Mouse (Mus musculus): ENCODE results near the gene Plekho2.

DNA sequence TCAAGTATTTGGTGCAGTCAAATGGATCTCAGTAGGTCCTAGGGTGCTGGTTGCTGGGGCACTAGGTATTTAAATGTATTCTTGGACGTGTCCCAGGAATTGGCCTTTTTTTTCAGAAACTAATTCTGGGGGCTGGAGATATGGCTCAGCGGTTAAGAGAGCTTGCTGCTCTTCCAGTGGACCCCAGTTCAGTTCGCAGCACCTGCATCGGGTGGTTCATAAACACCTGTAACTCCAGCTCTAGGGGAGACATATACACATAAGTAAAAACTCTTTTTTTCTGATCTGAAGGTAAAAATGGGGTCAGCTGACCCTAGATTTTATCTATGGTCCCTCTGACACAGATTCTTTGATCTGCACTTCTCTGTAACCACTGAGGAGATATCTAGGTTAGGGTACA lies 41.4 kb upstream of the Plekho2 start:
- TF ChIP-seq POLR2A (IDR thresholded peaks at IDR 0.05; ENCODE audit: insufficient read length, low read depth) (no peak), USF1 (IDR thresholded peaks at IDR 0.05; ENCODE audit: low read depth) (no peak), REST (IDR thresholded peaks at IDR 0.05; ENCODE audit: insufficient read depth, insufficient read length) (no peak), POLR2AphosphoS2 (IDR thresholded peaks at IDR 0.05; ENCODE audit: insufficient read length, low read depth) (no peak), CEBPB (IDR thresholded peaks at IDR 0.05; ENCODE audit: insufficient read depth, poor library complexity, severe bottlenecking) (no peak), TCF12 (IDR thresholded peaks at IDR 0.05; ENCODE audit: insufficient read depth, poor library complexity, severe bottlenecking) (no peak), MAX (IDR thresholded peaks at IDR 0.05; ENCODE audit: low read depth) (no peak), E2F4 (IDR thresholded peaks at IDR 0.05; ENCODE audit: insufficient read depth) (no peak), MYOG (IDR thresholded peaks at IDR 0.05; ENCODE audit: control insufficient read depth in 1 of 3, insufficient read depth in 1 of 3, insufficient read length in 2 of 3, low read depth in 2 of 3) (no peak)
